Mouse (Mus musculus) liver, embryonic 14.5 days (tissue): ENCODE measurements around the gene Slc37a1. TPM values are rescaled to one million over a fixed set of nuclear protein-coding genes. Genes with fewer than 3 reads are reported as not detected.
"Not testable (repeated sequence)": the region's sequence is repeated elsewhere in the genome, so short reads cannot be mapped to it uniquely, and the experiment has no call there.

Experiments used
- ATAC-seq: fragments of 200-750 bp; cut with Nextera tagmentation; 2 replicates; pipeline ENCODE4 v1.8.0; 2017; ENCODE audit warnings: moderate number of reproducible peaks, mild to moderate bottlenecking, moderate library complexity; ENCODE audit not compliant: insufficient read depth
- DNase-seq, 3 experiments: peaks; one replicate each; pipeline ENCODE4 v3.0.0-alpha.2; 2012 to 2013; ENCODE audit warnings: low read depth in 3 of 3, low spot score in 3 of 3
- H3K27ac ChIP-seq: fragments of 300-500 bp; sonication (generic); 2 replicates; pipeline ENCODE4 v1.5.1; 2014; ENCODE audit warnings: moderate library complexity, mild to moderate bottlenecking, control low read depth, inconsistent platforms
- H3K27me3 ChIP-seq: fragments of 300-500 bp; sonication (generic); 2 replicates; pipeline ENCODE4 v1.6.1; 2014; ENCODE audit warnings: mild to moderate bottlenecking, low read length, moderate library complexity; ENCODE audit not compliant: control insufficient read depth, insufficient read depth
- H3K36me3 ChIP-seq: fragments of 300-500 bp; sonication (generic); replicated peaks from 2 replicates; pipeline ENCODE4 v1.6.1; 2014; ENCODE audit warnings: low read depth; ENCODE audit not compliant: control insufficient read depth, insufficient read depth
- H3K4me1 ChIP-seq, 2 experiments: fragments of 200-500 bp in 1 of 2; fragments of 300-500 bp in 1 of 2; sonication (generic) in 1 of 2; replicated peaks; 2 replicates each; pipeline ENCODE4 v1.6.1; 2012 to 2014; ENCODE audit warnings: antibody characterized with exemption in 1 of 2, inconsistent platforms in 1 of 2, low read length in 1 of 2; ENCODE audit not compliant: control insufficient read depth in 2 of 2, insufficient read depth in 2 of 2
- H3K4me2 ChIP-seq: fragments of 300-500 bp; sonication (generic); 2 replicates; pipeline ENCODE4 v1.6.1; 2014; ENCODE audit warnings: low read depth, mild to moderate bottlenecking, control low read depth, moderate library complexity
- H3K4me3 ChIP-seq, 2 experiments: fragments of 200-500 bp in 1 of 2; fragments of 300-500 bp in 1 of 2; sonication (generic) in 1 of 2; 2 replicates each; pipeline ENCODE4 v1.5.1; 2012 to 2014; ENCODE audit warnings: low read depth in 2 of 2, low read length in 2 of 2, mild to moderate bottlenecking in 2 of 2, control low read depth in 1 of 2, inconsistent platforms in 1 of 2, moderate library complexity in 1 of 2; ENCODE audit not compliant: insufficient read depth in 1 of 2
- H3K9ac ChIP-seq: fragments of 300-500 bp; sonication (generic); replicated peaks from 2 replicates; pipeline ENCODE4 v1.6.1; 2014; ENCODE audit warnings: mild to moderate bottlenecking, control low read depth, moderate library complexity
- H3K9me3 ChIP-seq: fragments of 300-500 bp; sonication (generic); 2 replicates; pipeline ENCODE4 v1.6.1; 2016; ENCODE audit warnings: low read length, mixed read lengths; ENCODE audit not compliant: control insufficient read depth
- CTCF ChIP-seq: IDR thresholded peaks from 2 replicates; pipeline ENCODE4 v1.5.1; 2016; ENCODE audit warnings: antibody characterized with exemption, low read depth, control low read depth
- EP300 ChIP-seq: IDR thresholded peaks from 2 replicates; pipeline ENCODE4 v1.6.1; 2016; ENCODE audit warnings: antibody characterized with exemption, low read depth
- WGBS: fragments of 180-500 bp; shearing (Covaris S2); extraction: QIAGEN DNeasy Blood & Tissue Kit; methylation state at CpG from one replicate; pipeline ENCODE4 v1.1.7; 2014; ENCODE audit not compliant: insufficient replicate concordance; 5-methylcytosine and 5-hydroxymethylcytosine counted together
- polyA plus RNA-seq, 2 experiments: library from polyadenylated mRNA; depleted of rRNA in 1 of 2; stranded (reverse) in 1 of 2; unstranded in 1 of 2; fragments of >200 nt; fragmentation: Nextera tagmentation in 1 of 2; extraction: Ambion mirVana in 1 of 2; gene quantifications; 2 replicates each; pipeline versions ENCODE4 v1.2.1 to v1.2.3; 2012 to 2014

Gene Slc37a1
- polyA plus RNA-seq, 2 experiments, result 1.2 to 1.9 TPM

DNA sequence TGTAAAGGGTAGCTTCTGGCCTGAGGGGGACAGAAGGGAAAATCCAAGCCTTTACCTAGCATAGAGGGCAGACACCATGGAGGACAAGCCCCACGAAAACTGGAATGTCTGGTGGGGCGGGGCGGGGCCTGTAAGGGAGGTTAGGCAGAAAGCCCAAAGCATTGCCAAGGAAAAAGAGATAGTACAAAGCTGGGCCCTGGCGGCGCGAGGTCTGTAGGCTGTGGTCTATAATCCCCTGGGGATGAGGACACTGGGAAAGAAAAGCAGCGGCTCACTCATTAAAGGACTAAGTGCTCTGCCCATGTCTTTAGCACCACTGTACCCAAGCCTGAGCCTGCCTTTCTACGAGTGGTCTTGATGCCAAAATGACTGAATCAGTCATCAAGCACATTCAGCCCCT lies 65.4 kb downstream of the Slc37a1 start:
- Histone ChIP-seq H3K4me1 (peaks cover 0 to 2% of the 10 kb centered on the region in 2 experiments; a peak in 1 of 4 replicates), H3K27me3 (no peaks in the 10 kb centered on the region), H3K9me3 (no peaks in the 10 kb centered on the region), H3K4me3 (no peak overlapping the region), H3K36me3 (no peaks in the 10 kb centered on the region), H3K9ac (no peak overlapping the region), H3K27ac (no peak overlapping the region), H3K4me2 (no peak overlapping the region)
- ATAC-seq (no peak), DNase-seq (no peak)
- TF ChIP-seq CTCF (no peak), EP300 (no peak)
- 73% methylated on average over 8 of the region's 8 CpGs for WGBS

DNA sequence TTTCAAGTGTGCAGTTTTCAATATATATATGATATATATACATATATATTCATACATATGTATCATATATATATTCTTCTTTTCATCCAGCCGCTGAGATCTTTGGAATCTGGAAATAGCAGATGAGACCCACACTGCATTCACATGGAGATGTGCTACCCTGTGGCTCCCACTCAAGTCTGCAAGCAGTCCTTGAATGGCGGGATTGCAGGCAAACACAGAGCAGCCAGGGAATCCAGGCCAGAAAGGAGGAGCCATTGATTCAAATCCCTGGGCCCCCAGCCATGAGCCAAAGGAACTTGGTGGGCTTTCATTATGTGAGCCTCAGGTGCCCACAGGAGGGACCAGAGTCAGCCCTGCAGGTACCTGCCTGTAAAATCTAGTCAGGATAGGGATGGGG lies 66.7 kb downstream of the Slc37a1 start:
- no peak for ATAC-seq
- H3K4me1 ChIP-seq, result peaks cover 0 to 2% of the 10 kb centered on the region in 2 experiments; a peak in 1 of 4 replicates

DNA sequence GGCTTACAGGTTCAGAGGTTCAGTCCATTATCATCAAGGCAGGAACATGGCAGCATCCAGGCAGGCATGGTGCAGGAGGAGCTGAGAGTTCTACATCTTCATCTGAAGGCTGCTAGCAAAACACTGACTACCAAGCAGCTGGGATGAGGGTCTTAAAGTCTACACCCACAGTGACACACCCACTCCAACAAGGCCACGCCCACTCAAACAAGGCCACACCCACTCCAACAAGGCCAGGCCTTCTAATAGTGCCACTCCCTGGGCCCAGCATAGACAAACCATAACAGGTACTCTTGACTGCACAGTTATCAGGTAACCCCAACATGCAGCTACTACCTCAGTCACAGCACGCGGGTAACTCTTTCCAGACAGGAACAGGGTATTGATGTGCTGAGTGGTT lies 68.1 kb downstream of the Slc37a1 start:
- H3K27ac ChIP-seq, H3K9me3 ChIP-seq, DNase-seq, H3K4me1 ChIP-seq, H3K27me3 ChIP-seq, H3K9ac ChIP-seq, ATAC-seq, H3K4me3 ChIP-seq, H3K4me2 ChIP-seq, H3K36me3 ChIP-seq: not testable (repeated sequence)
- 56% methylated on average over 3 of the region's 3 CpGs for WGBS

More for the DNA sequence above, 66.7 kb downstream of the Slc37a1 start:
- H3K9ac ChIP-seq, result no peak overlapping the region
- no peak overlapping the region for H3K27ac ChIP-seq
- H3K4me3 ChIP-seq, result no peak overlapping the region
- TF ChIP-seq EP300 (no peak), CTCF (no peak)
- no peaks in the 10 kb centered on the region for H3K27me3 ChIP-seq
- no peak overlapping the region for H3K4me2 ChIP-seq
- H3K36me3 ChIP-seq, result no peaks in the 10 kb centered on the region
- H3K9me3 ChIP-seq, result no peaks in the 10 kb centered on the region
- no peak for DNase-seq
- 69% methylated on average over 2 of the region's 2 CpGs for WGBS

DNA sequence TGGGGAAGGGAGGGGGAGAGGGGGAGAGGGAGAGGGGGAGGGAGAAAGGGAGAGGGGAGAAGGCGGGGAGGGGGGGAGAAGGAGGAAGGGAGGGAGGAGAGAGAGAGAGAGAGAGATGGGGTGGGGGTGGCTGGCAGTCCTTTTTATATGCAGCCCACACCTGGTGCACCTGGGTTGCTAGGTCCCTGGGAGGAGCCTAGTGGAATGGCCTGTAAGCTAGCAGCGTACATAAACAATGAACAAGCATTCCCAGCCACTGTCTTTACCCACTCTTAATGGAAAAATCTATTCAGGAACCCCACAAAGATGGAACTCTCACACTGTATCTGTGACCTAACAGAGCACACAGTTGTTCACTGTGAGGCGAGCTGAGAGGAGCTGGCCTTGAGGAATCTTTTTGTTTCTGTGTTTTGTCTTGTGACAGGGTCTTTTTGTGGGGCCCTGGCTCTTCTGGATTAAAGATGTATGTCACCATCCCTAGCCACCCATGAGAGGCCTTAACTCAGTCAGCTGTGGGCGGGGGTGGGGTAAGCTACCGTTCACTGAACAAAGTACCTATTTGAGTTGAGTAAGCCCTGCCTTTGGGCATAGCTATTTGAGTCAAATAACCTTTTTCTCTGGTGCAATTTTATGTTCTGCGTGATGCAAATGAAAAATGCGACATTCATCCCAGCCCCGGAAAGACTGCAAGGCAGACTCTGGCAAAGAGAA lies 69.4 kb downstream of the Slc37a1 start:
- no peak for ATAC-seq
- H3K4me1 ChIP-seq, result peaks cover 0 to 2% of the 10 kb centered on the region in 2 experiments; a peak in 1 of 4 replicates
- H3K27ac ChIP-seq, result no peak overlapping the region
- H3K9me3 ChIP-seq, result no peaks in the 10 kb centered on the region
- no peaks in the 10 kb centered on the region for H3K27me3 ChIP-seq
- no peaks in the 10 kb centered on the region for H3K36me3 ChIP-seq
- no peak for DNase-seq
- no peak overlapping the region for H3K9ac ChIP-seq
- no peak for TF ChIP-seq CTCF
- no peak for TF ChIP-seq EP300
- 44% methylated on average over 8 of the region's 8 CpGs for WGBS
- no peak overlapping the region for H3K4me3 ChIP-seq
- no peak overlapping the region for H3K4me2 ChIP-seq

DNA sequence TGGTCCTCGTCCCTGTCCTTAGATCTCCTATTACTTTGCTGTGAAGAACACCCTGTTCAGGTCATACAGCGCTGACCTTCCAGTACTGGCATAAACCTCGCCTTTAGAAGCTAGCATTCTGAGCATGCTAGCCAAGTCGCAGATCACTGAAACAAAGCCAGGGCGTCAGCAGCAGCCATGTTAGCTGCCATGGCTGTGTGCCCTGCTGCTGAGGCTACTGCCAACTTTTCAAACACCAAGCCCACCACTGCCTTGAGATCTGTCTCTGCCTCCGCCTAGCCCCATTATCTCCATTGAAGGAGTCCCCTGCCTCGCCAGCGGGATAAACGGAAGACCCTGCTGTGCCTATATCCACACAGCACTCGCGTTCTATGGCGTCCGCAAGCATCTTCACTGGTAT lies 74.0 kb downstream of the Slc37a1 start:
- H3K36me3 ChIP-seq, result no peaks in the 10 kb centered on the region
- DNase-seq (no peak), ATAC-seq (no peak)
- H3K4me2 ChIP-seq, result no peak overlapping the region
- no peak overlapping the region for H3K4me3 ChIP-seq
- TF ChIP-seq CTCF (no peak), EP300 (no peak)
- H3K9ac ChIP-seq, result no peak overlapping the region
- no peaks in the 10 kb centered on the region; a peak in 1 of 4 replicates for H3K4me1 ChIP-seq
- no peaks in the 10 kb centered on the region for H3K9me3 ChIP-seq
- WGBS, result 66% methylated on average over 13 of the region's 13 CpGs
- H3K27me3 ChIP-seq, result no peaks in the 10 kb centered on the region
- no peak overlapping the region for H3K27ac ChIP-seq
